Mouse (Mus musculus) liver, embryonic 16.5 days (tissue): ENCODE measurements around the gene Astn2. TPM values are rescaled to one million over a fixed set of nuclear protein-coding genes. Genes with fewer than 3 reads are reported as not detected.

Source experiments
- ATAC-seq: fragments of 200-750 bp; cut with Nextera tagmentation; 2 replicates; pipeline ENCODE4 v1.8.0; 2017; ENCODE audit warnings: low read depth, mild to moderate bottlenecking, moderate number of reproducible peaks, moderate library complexity
- H3K27ac ChIP-seq: fragments of 300-500 bp; sonication (generic); 2 replicates; pipeline ENCODE4 v1.5.1; 2014; ENCODE audit warnings: mild to moderate bottlenecking, low read length
- H3K27me3 ChIP-seq: fragments of 300-500 bp; sonication (generic); 2 replicates; pipeline ENCODE4 v1.6.1; 2014; ENCODE audit warnings: low read depth, low read length, mixed read lengths; ENCODE audit not compliant: control insufficient read depth, insufficient read depth
- H3K36me3 ChIP-seq: fragments of 300-500 bp; sonication (generic); 2 replicates; pipeline ENCODE4 v1.6.1; 2014; ENCODE audit warnings: mild to moderate bottlenecking; ENCODE audit not compliant: control insufficient read depth, insufficient read depth
- H3K4me1 ChIP-seq: fragments of 300-500 bp; sonication (generic); 2 replicates; pipeline ENCODE4 v1.6.1; 2014; ENCODE audit warnings: low read depth, low read length, mixed read lengths; ENCODE audit not compliant: control insufficient read depth
- H3K4me2 ChIP-seq: fragments of 300-500 bp; sonication (generic); 2 replicates; pipeline ENCODE4 v1.6.1; 2014; ENCODE audit warnings: low read depth, low read length, mixed read lengths
- H3K4me3 ChIP-seq: fragments of 300-500 bp; sonication (generic); 2 replicates; pipeline ENCODE4 v1.5.1; 2014; ENCODE audit warnings: low read depth, mild to moderate bottlenecking, low read length
- H3K9ac ChIP-seq: fragments of 300-500 bp; sonication (generic); 2 replicates; pipeline ENCODE4 v1.6.1; 2014; ENCODE audit warnings: low read depth, low read length
- H3K9me3 ChIP-seq: fragments of 300-500 bp; sonication (generic); replicated peaks from 2 replicates; pipeline ENCODE4 v1.6.1; 2016; ENCODE audit warnings: low read length; ENCODE audit not compliant: control insufficient read depth
- whole genome bisulfite sequencing: fragments of 180-500 bp; shearing (Covaris S2); extraction: QIAGEN DNeasy Blood & Tissue Kit; methylation state at CpG from one replicate; pipeline ENCODE4 v1.1.7; 2014; ENCODE audit not compliant: insufficient replicate concordance; 5-methylcytosine and 5-hydroxymethylcytosine counted together
- polyA plus RNA-seq: library from polyadenylated mRNA; unstranded; fragments of >200 nt; fragmentation: Nextera tagmentation; extraction: Ambion mirVana; gene quantifications from 2 replicates; pipeline ENCODE4 v1.2.1, GENCODE M21; 2015

Astn2 gene
- polyA plus RNA-seq, 1 experiment from 2014 or later = not detected

- Histone ChIP-seq H3K27me3 (no peaks in the 10 kb centered on the region), H3K36me3 (no peaks in the 10 kb centered on the region), H3K4me1 (no peaks in the 10 kb centered on the region), H3K9ac (no peak overlapping the region), H3K4me2 (no peak overlapping the region), H3K27ac (no peak overlapping the region), H3K4me3 (no peak overlapping the region), H3K9me3 (no peaks in the 10 kb centered on the region)
- ATAC-seq = no peak
- 48% methylated on average over 3 of the region's 3 CpGs for WGBS
Observed at GRCm38 (mm10) chr4:66158714-66159113, 245.7 kb downstream of the Astn2 start.

GRCm38 (mm10) chr4:66157439-66158113 is 246.8 kb downstream of the Astn2 start:
- no peak for ATAC-seq
- Histone ChIP-seq H3K27me3 (no peaks in the 10 kb centered on the region), H3K27ac (no peak overlapping the region), H3K4me3 (no peak overlapping the region), H3K9me3 (no peaks in the 10 kb centered on the region), H3K9ac (no peak overlapping the region), H3K4me1 (no peaks in the 10 kb centered on the region), H3K4me2 (no peak overlapping the region), H3K36me3 (no peaks in the 10 kb centered on the region)
- WGBS = 41% methylated on average over 3 of the region's 3 CpGs

GRCm38 (mm10) chr4:66146546-66146945 is 257.9 kb downstream of the Astn2 start:
- Histone ChIP-seq H3K27me3 (no peaks in the 10 kb centered on the region), H3K4me2 (no peak overlapping the region), H3K9me3 (no peaks in the 10 kb centered on the region), H3K4me3 (no peak overlapping the region), H3K27ac (no peak overlapping the region), H3K9ac (no peak overlapping the region), H3K36me3 (no peaks in the 10 kb centered on the region), H3K4me1 (no peaks in the 10 kb centered on the region)
- no peak for ATAC-seq
- 63% methylated on average over 5 of the region's 5 CpGs for WGBS

GRCm38 (mm10) chr4:66126181-66126580 is 278.2 kb downstream of the Astn2 start:
- H3K4me3 ChIP-seq = no peak overlapping the region
- H3K27ac ChIP-seq = no peak overlapping the region
- no peak for ATAC-seq
- H3K9ac ChIP-seq = no peak overlapping the region
- no peaks in the 10 kb centered on the region for H3K27me3 ChIP-seq
- no peaks in the 10 kb centered on the region for H3K9me3 ChIP-seq
- 73% methylated on average over 3 of the region's 3 CpGs for WGBS
- H3K4me2 ChIP-seq = no peak overlapping the region
- H3K4me1 ChIP-seq = no peaks in the 10 kb centered on the region
- H3K36me3 ChIP-seq = no peaks in the 10 kb centered on the region

GRCm38 (mm10) chr4:66122766-66123358 is 281.5 kb downstream of the Astn2 start:
- H3K4me2 ChIP-seq = no peak overlapping the region
- H3K4me3 ChIP-seq = no peak overlapping the region
- no peak for ATAC-seq
- H3K9me3 ChIP-seq = no peaks in the 10 kb centered on the region
- no peak overlapping the region for H3K27ac ChIP-seq
- no peaks in the 10 kb centered on the region for H3K27me3 ChIP-seq
- no peaks in the 10 kb centered on the region for H3K36me3 ChIP-seq
- no peak overlapping the region for H3K9ac ChIP-seq
- WGBS = 68% methylated on average over 7 of the region's 7 CpGs
- H3K4me1 ChIP-seq = no peaks in the 10 kb centered on the region

- Histone ChIP-seq H3K9me3 (no peaks in the 10 kb centered on the region), H3K9ac (no peak overlapping the region), H3K4me1 (no peaks in the 10 kb centered on the region), H3K4me3 (no peak overlapping the region), H3K27ac (no peak overlapping the region), H3K36me3 (no peaks in the 10 kb centered on the region), H3K27me3 (no peaks in the 10 kb centered on the region), H3K4me2 (no peak overlapping the region)
- 46% methylated on average over 2 of the region's 2 CpGs for WGBS
- no peak for ATAC-seq
Observed at GRCm38 (mm10) chr4:66114243-66114642, 290.2 kb downstream of the Astn2 start.

GRCm38 (mm10) chr4:66102037-66102436 is 302.4 kb downstream of the Astn2 start:
- no peaks in the 10 kb centered on the region for H3K9me3 ChIP-seq
- ATAC-seq = no peak
- H3K4me2 ChIP-seq = no peak overlapping the region
- H3K4me1 ChIP-seq = no peaks in the 10 kb centered on the region
- H3K36me3 ChIP-seq = no peaks in the 10 kb centered on the region
- no peak overlapping the region for H3K27ac ChIP-seq
- no peaks in the 10 kb centered on the region for H3K27me3 ChIP-seq
- 56% methylated on average over 5 of the region's 5 CpGs for WGBS
- no peak overlapping the region for H3K9ac ChIP-seq
- no peak overlapping the region for H3K4me3 ChIP-seq

- Histone ChIP-seq H3K4me3 (no peak overlapping the region), H3K36me3 (no peaks in the 10 kb centered on the region), H3K27me3 (no peaks in the 10 kb centered on the region), H3K9me3 (no peaks in the 10 kb centered on the region), H3K4me1 (no peaks in the 10 kb centered on the region), H3K27ac (no peak overlapping the region), H3K9ac (no peak overlapping the region), H3K4me2 (no peak overlapping the region)
- WGBS = 48% methylated on average over 1 of the region's 1 CpGs
- ATAC-seq = no peak
Observed at GRCm38 (mm10) chr4:66097629-66098028, 306.8 kb downstream of the Astn2 start.

GRCm38 (mm10) chr4:66096104-66096503 is 308.3 kb downstream of the Astn2 start:
- H3K9me3 ChIP-seq = no peaks in the 10 kb centered on the region

More at GRCm38 (mm10) chr4:66096104-66096503, 308.3 kb downstream of the Astn2 start:
- Histone ChIP-seq H3K27ac (no peak overlapping the region), H3K4me2 (no peak overlapping the region), H3K27me3 (no peaks in the 10 kb centered on the region), H3K4me1 (no peaks in the 10 kb centered on the region), H3K4me3 (no peak overlapping the region), H3K36me3 (no peaks in the 10 kb centered on the region), H3K9ac (no peak overlapping the region)
- ATAC-seq = no peak
- 53% methylated on average over 2 of the region's 2 CpGs for WGBS
